Mouse (Mus musculus) liver, adult 2 months (tissue): ENCODE measurements around the gene Arhgap6.

Source experiments
- CTCF ChIP-seq: fragments of 200-500 bp; IDR thresholded peaks from 2 replicates; pipeline ENCODE4 v1.5.1; 2011; ENCODE audit warnings: low read depth, low read length, control low read depth
- POLR2A ChIP-seq: fragments of 200-500 bp; IDR thresholded peaks from 2 replicates; pipeline ENCODE4 v1.6.1; 2011; ENCODE audit warnings: low read length, control low read depth; ENCODE audit not compliant: insufficient read depth; ENCODE audit errors: extremely low read depth

DNA sequence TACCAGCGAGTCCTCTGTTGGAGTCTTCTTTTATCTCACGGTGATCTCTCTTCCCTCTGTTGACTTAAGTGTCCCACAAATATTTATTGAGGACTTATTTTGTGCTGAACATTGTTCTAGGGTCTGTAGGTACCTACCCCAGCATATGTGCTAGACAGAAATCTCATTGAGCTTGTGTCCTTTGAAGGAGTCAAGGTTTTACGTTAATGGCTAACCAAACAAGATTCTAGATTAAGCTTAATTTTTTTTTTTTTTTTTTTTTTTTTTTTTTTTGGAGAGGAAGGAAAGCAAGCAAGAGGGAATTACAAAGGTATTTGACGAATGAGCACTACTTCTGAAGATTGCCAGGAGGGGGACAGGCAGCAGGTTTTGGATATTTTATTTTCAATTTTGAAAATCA, 242.5 kb downstream of the Arhgap6 start:
- TF ChIP-seq CTCF (no peak), POLR2A (no peak)
